12 mouse cellular contexts compared by ENCODE assay signal in genomic region chr7:74549013-74549582, GRCm38 (mm10).
"Had no signal": no experiment of that assay in that cellular context is flagged by ENCODE, and none has a peak within 500 bp of the region (broad histone marks: within the 10 kb centered on the region; RNA-seq: fewer than 3 reads in every experiment).

No protein-coding gene starts in this region.

- H3K4me2 ChIP-seq: limb, embryonic 12.5 days; midbrain, embryonic 13.5 days; neural tube, embryonic 15.5 days had no signal

- DNase-seq: kidney, adult 18-20 months; kidney, postnatal 14 days; lung, adult 18-20 months; lung, postnatal 36 days; right cerebral cortex, adult 18-20 months; right cerebral cortex, postnatal 25 days; thymus, postnatal 36 days had no signal

- H3K27ac ChIP-seq: limb, embryonic 12.5 days; liver, embryonic 14.5 days; midbrain, embryonic 13.5 days; neural tube, embryonic 15.5 days had no signal

- H3K4me3 ChIP-seq: limb, embryonic 12.5 days; midbrain, embryonic 13.5 days; neural tube, embryonic 15.5 days had no signal

- ATAC-seq: lung, postnatal 0 days; midbrain, embryonic 13.5 days had no signal

- H3K9me3 ChIP-seq: limb, embryonic 12.5 days; midbrain, embryonic 13.5 days; neural tube, embryonic 15.5 days had no signal

- H3K36me3 ChIP-seq: limb, embryonic 12.5 days; midbrain, embryonic 13.5 days; neural tube, embryonic 15.5 days had no signal

- H3K9ac ChIP-seq: limb, embryonic 12.5 days; liver, embryonic 14.5 days; midbrain, embryonic 13.5 days; neural tube, embryonic 15.5 days had no signal
